Mouse (Mus musculus) neural tube, embryonic 14.5 days (tissue): Measurements from ENCODE around the gene Wnt7b. TPM values are rescaled to one million over a fixed set of nuclear protein-coding genes. Genes with fewer than 3 reads are reported as not detected.

ENCODE experiments used
- ATAC-seq: fragments of 200-750 bp; cut with Nextera tagmentation; 2 replicates; pipeline ENCODE4 v1.8.0; 2017; ENCODE audit warnings: low read depth, mild to moderate bottlenecking, moderate TSS enrichment, moderate library complexity
- H3K27ac ChIP-seq: fragments of 300-500 bp; sonication (generic); 2 replicates; pipeline ENCODE4 v1.5.1; 2014; ENCODE audit warnings: low read depth, mild to moderate bottlenecking, control low read depth, low read length, moderate library complexity, mixed read lengths
- H3K27me3 ChIP-seq: fragments of 300-500 bp; sonication (generic); 2 replicates; pipeline ENCODE4 v1.6.1; 2014; ENCODE audit warnings: low read length; ENCODE audit not compliant: control insufficient read depth, insufficient read depth
- H3K36me3 ChIP-seq: fragments of 300-500 bp; sonication (generic); 2 replicates; pipeline ENCODE4 v1.6.1; 2014; ENCODE audit warnings: low read length, mixed read lengths; ENCODE audit not compliant: control insufficient read depth, insufficient read depth
- H3K4me1 ChIP-seq: fragments of 300-500 bp; sonication (generic); 2 replicates; pipeline ENCODE4 v1.6.1; 2014; ENCODE audit warnings: low read length; ENCODE audit not compliant: control insufficient read depth, insufficient read depth
- H3K4me2 ChIP-seq: fragments of 300-500 bp; sonication (generic); 2 replicates; pipeline ENCODE4 v1.6.1; 2014; ENCODE audit warnings: mild to moderate bottlenecking, low read depth, low read length, control low read depth
- H3K4me3 ChIP-seq: fragments of 300-500 bp; sonication (generic); 2 replicates; pipeline ENCODE4 v1.5.1; 2014; ENCODE audit warnings: low read depth, low read length, control low read depth, mixed read lengths
- H3K9ac ChIP-seq: fragments of 300-500 bp; sonication (generic); replicated peaks from 2 replicates; pipeline ENCODE4 v1.6.1; 2014; ENCODE audit warnings: low read depth, mild to moderate bottlenecking, control low read depth, low read length, mixed read lengths
- H3K9me3 ChIP-seq: fragments of 300-500 bp; sonication (generic); 2 replicates; pipeline ENCODE4 v1.6.1; 2016; ENCODE audit warnings: low read length; ENCODE audit not compliant: control insufficient read depth
- WGBS: fragments of 180-500 bp; shearing (Covaris S2); extraction: QIAGEN DNeasy Blood & Tissue Kit; methylation state at CpG from one replicate; pipeline ENCODE4 v1.1.7; 2014; 5-methylcytosine and 5-hydroxymethylcytosine counted together
- polyA plus RNA-seq: library from polyadenylated mRNA; unstranded; fragments of >200 nt; fragmentation: Nextera tagmentation; extraction: Ambion mirVana; gene quantifications from 2 replicates; pipeline ENCODE4 v1.2.1, GENCODE M21; 2014

Gene Wnt7b
- polyA plus RNA-seq, 1 experiment from 2014 or later: 17.3 TPM

DNA sequence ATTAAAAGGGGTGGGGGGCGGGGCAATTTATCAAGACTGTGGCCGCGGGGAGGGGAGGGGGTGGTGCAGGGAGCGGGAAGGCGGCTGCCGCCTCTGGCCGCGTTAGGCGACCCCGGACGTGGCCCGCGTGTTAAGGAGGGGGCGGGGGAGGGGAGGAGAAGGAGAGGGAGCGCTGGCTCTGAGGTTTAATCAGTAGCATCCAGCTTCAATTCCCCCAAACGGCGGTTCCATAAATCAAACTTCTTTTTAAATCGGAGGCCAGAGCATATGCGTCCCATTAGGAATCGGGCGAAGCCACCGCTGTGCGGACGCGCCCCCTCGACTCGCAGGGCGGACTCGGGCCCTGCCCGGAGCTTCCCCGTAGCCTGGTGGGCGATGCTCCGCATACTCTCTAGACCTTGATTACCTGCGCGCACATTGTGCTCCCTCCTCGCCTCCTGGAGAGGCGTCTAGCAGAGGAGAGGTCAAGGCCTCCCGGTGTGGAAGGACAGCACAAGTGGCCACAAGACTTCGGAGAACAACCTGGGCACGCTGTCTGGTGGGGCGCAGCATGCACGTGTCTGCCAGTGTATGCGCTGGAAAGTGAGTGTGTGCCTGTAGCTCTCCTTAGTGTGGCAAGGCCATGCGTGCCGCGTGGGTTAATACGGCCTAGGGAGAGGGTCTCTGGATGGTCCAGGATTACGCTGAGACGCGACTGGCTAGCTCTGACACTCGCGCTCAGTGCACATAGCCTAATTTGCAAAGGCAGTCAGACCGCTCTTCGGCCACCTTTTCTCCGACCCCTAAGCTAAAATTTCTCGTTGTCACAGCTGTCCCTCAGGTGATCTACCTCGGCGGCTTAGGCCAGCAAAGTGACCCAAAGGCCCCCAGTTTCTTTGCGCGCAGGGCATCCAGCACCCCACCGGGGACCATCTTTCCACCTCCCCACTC lies 5.5 kb downstream of the Wnt7b start:
- Histone ChIP-seq H3K4me3 (peak overlapping the region; percentile 42), H3K9ac (peak overlapping the region; percentile 61), H3K4me1 (peaks cover 36% of the 10 kb centered on the region), H3K36me3 (no peaks in the 10 kb centered on the region), H3K9me3 (no peaks in the 10 kb centered on the region), H3K27ac (peak overlapping the region; percentile 30; the same call in 1 of the 2 replicates), H3K4me2 (peak overlapping the region; percentile 100), H3K27me3 (peaks cover 20% of the 10 kb centered on the region; the same call in 1 of the 2 replicates)
- peak; percentile 52; the same call in 1 of the 2 replicates for ATAC-seq
- 1% methylated on average over 55 of the region's 61 CpGs for WGBS

DNA sequence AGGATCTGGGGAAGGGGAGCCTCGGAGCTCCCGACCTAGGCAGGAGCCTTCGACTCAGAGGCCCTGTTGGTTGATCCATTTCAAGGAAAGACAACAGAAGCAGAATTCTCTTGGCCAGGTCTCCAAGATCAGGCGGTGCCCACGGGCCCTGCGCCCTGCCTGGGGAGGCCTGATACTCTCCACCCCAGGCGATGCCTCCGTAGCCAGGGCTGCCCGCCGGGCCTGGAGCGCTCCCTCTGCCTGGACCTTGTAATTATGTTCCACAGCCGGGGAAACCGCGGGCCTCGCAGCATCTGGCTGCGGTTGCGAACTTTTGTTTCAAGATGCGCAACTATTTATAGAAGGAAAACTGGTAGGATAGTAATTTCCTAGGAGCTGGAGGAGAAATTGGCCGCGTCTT lies 6.2 kb downstream of the Wnt7b start:
- peak overlapping the region; percentile 42 for H3K4me3 ChIP-seq
- no peaks in the 10 kb centered on the region for H3K9me3 ChIP-seq
- H3K36me3 ChIP-seq: no peaks in the 10 kb centered on the region
- H3K4me1 ChIP-seq: peaks cover 30% of the 10 kb centered on the region
- no peak for ATAC-seq
- peak overlapping the region; percentile 32 for H3K9ac ChIP-seq
- peaks cover 15% of the 10 kb centered on the region; the same call in 1 of the 2 replicates for H3K27me3 ChIP-seq
- H3K27ac ChIP-seq: peak overlapping the region; percentile 67
- H3K4me2 ChIP-seq: peak overlapping the region; percentile 100
- WGBS: 2% methylated on average over 20 of the region's 20 CpGs

DNA sequence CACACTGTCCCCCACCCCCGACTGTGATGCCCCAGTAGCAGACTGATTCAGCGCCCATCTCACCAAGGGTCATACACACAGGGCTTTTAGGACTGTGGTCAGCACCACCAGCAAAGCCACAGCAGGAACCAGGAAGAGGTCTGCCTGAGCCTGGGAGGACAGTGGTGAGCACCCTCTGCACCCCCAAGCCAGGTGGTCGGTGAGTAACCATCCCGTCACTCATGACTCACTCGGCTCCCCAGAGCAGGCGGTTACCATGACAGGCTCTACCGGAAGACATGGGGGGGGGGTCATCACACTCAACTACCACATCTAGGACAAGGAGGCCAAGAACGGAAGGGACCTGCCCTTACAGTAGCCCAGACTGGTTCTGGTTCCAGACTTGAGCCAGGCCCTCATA lies 7.7 kb downstream of the Wnt7b start:
- no peak for ATAC-seq
- Histone ChIP-seq H3K4me2 (0 out of 2 replicates have a peak overlapping the region, but pooled peaks have one; percentile 14), H3K27ac (no peak overlapping the region), H3K36me3 (no peaks in the 10 kb centered on the region), H3K9ac (no peak overlapping the region), H3K4me3 (no peak overlapping the region), H3K9me3 (no peaks in the 10 kb centered on the region), H3K27me3 (peaks cover 11% of the 10 kb centered on the region; the same call in 1 of the 2 replicates), H3K4me1 (peaks cover 20% of the 10 kb centered on the region)
- 75% methylated on average over 8 of the region's 8 CpGs for WGBS

DNA sequence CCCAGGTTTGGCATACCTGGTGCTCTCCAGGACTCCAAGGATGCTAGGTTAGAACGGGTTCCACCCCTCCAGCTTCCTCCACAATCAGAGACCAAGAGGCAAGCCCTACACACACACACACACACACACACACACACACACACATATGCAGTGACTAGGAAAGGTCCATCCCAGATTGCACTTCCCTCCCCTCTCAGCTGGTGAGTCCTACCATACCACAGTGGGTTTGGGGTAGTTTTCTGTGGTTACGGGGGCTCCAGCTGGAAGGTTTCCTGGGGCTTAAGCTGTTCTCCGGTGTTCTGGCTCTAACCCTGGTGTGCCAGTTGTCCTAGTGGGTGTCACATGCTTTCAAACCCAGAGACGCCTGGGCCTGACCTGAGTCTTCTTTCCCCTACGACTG lies 8.2 kb downstream of the Wnt7b start:
- peaks cover 20% of the 10 kb centered on the region for H3K4me1 ChIP-seq
- no peak overlapping the region for H3K9ac ChIP-seq
- H3K27ac ChIP-seq: no peak overlapping the region
- no peaks in the 10 kb centered on the region for H3K36me3 ChIP-seq
- no peaks in the 10 kb centered on the region for H3K9me3 ChIP-seq
- H3K27me3 ChIP-seq: peaks cover 11% of the 10 kb centered on the region; the same call in 1 of the 2 replicates
- no peak overlapping the region for H3K4me2 ChIP-seq
- ATAC-seq: no peak
- WGBS: 70% methylated on average over 5 of the region's 5 CpGs
- H3K4me3 ChIP-seq: no peak overlapping the region

DNA sequence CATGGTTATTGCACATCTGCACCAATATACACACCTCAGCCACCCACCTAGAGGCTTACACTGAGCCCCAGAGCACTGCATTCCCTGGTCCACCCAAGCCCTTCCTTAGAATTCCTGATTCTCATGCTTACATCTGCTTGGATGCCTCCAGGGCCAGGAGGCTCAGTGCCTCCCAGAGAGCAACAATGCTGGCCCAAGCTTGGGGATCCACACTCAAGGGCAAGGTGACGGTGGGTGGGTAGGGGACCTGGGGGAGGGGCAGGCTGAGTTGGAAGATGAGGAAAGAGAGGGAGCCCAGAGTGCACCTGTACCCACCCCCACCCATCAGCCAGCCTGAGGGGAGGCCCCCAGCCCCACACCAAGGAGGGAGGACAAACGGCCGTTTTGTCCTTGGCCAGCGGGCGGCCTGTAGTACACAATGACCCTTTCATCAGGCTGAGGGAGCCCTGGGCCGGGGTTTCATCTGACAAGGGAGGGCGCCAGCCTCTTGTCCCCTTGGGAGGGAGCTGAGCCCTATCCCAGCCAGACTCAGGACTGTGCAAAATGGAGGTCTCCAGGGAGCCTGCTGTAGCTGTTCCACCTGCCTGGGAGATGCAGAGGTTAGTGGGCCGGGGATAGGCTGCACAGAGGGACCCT lies 9.5 kb downstream of the Wnt7b start:
- Histone ChIP-seq H3K9ac (no peak overlapping the region), H3K36me3 (no peaks in the 10 kb centered on the region), H3K4me2 (no peak overlapping the region), H3K4me1 (peaks cover 20% of the 10 kb centered on the region), H3K27me3 (peaks cover 5% of the 10 kb centered on the region; the same call in 1 of the 2 replicates), H3K4me3 (no peak overlapping the region), H3K9me3 (no peaks in the 10 kb centered on the region), H3K27ac (no peak overlapping the region)
- WGBS: 19% methylated on average over 8 of the region's 8 CpGs
- 0 out of 2 replicates have a peak, but pooled peaks have one; percentile 8 for ATAC-seq

DNA sequence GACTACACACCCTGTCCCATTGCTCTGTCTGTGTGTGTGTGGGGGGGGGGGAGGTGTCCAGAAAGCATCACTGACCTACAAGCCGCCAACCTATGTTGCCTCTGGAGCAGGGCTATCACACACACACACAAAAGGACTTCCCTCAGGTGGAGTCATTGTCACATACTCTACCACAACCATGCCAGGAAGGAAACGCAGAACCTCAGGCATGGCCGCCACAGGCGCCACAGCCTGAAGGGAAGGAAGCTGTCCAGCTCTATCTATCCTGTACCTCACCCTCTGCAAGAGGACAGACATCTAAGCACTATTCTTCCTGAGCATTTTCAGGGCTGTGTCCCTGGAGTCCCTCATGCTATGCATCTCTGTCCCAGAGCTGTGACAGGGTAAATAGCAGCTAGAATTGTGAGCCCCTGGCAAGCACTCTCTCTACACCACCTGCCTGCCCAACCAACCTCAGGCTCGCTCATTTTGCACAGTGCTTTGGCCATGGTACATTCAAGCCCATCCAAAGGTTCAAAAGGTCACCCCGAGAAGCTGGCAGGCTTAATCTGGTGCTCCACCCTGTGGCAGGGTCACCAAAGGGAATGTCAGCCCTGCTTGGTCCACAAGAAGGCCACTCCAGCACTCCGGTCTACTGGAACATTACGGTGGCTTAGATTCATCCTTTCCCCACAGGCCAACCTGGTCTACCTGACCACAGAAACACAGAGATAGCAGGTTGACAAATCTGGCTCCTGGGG lies 12.1 kb downstream of the Wnt7b start:
- no peak for ATAC-seq
- H3K36me3 ChIP-seq: no peaks in the 10 kb centered on the region
- no peaks in the 10 kb centered on the region for H3K9me3 ChIP-seq
- H3K4me2 ChIP-seq: no peak overlapping the region
- no peak overlapping the region for H3K4me3 ChIP-seq
- no peak overlapping the region for H3K27ac ChIP-seq
- WGBS: 65% methylated on average over 8 of the region's 8 CpGs
- no peaks in the 10 kb centered on the region for H3K27me3 ChIP-seq
- H3K4me1 ChIP-seq: peaks cover 7% of the 10 kb centered on the region; the same call in 1 of the 2 replicates
- H3K9ac ChIP-seq: no peak overlapping the region

DNA sequence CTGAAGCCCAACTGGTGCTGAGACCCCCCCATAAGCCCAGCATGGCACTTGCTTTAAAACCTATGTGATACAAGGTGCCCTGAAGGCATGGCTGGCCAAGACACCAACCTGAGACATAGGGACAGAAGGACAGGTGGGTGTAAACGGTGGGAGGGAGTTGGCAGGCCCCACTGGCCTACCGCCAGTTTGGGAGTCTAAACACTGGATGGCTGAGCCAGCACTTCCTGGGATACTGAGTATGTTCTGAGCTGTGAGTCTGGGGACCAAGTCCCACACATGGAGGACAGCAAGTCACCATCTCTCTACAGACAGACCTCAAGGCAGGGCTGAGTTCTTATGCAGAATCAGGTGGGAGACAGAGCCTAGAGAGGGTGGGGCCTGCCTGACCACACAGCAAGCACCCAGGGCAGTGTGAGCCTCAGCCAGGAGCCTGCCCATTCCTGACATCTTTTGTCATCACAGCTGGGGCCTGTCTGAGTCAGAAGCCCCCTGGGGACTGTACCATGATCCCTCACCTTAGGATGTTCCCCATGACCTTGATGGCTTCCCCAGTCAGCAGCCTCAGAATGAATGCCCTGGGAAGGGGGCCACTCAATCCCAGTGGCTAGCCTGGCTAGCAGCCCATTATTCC lies 13.0 kb downstream of the Wnt7b start:
- no peaks in the 10 kb centered on the region for H3K9me3 ChIP-seq
- no peak overlapping the region for H3K9ac ChIP-seq
- no peak overlapping the region for H3K4me3 ChIP-seq
- no peak for ATAC-seq
- no peaks in the 10 kb centered on the region for H3K36me3 ChIP-seq
- WGBS: 62% methylated on average over 2 of the region's 2 CpGs
- H3K27ac ChIP-seq: peak overlapping the region; percentile 16
- H3K4me2 ChIP-seq: no peak overlapping the region
- H3K27me3 ChIP-seq: no peaks in the 10 kb centered on the region
- H3K4me1 ChIP-seq: peaks cover 4% of the 10 kb centered on the region; the same call in 1 of the 2 replicates

- Histone ChIP-seq H3K36me3 (no peaks in the 10 kb centered on the region), H3K9ac (no peak overlapping the region), H3K9me3 (no peaks in the 10 kb centered on the region), H3K27ac (no peak overlapping the region; the same call in 1 of the 2 replicates), H3K4me3 (no peak overlapping the region), H3K27me3 (no peaks in the 10 kb centered on the region), H3K4me1 (peaks cover 4% of the 10 kb centered on the region; the same call in 1 of the 2 replicates), H3K4me2 (no peak overlapping the region)
- no peak for ATAC-seq
- 94% methylated on average over 3 of the region's 3 CpGs for WGBS
Observed at GRCm38 (mm10) chr15:85568402-85568801, 13.9 kb downstream of the Wnt7b start.
